Mouse (Mus musculus): Measurements from ENCODE around the gene Gata5. TPM values are rescaled to one million over a fixed set of nuclear protein-coding genes. Genes with fewer than 3 reads are reported as not detected.

Gene Gata5
- polyA plus RNA-seq, 1 experiment from 2014 or later: 28.0 TPM

Other genes starting within 250 kb of the Gata5 start
- gene Hrh3, start 230.2 kb downstream of the Gata5 start, polyA plus RNA-seq (2014; fragmentation: Nextera tagmentation; extraction: Ambion mirVana): not detected in 2 replicates
- gene Osbpl2, start 215.4 kb downstream of the Gata5 start, polyA plus RNA-seq (2014; fragmentation: Nextera tagmentation; extraction: Ambion mirVana): 33.4 and 36.1 TPM in 2 replicates
- gene Adrm1, start 163.2 kb downstream of the Gata5 start, polyA plus RNA-seq (2014; fragmentation: Nextera tagmentation; extraction: Ambion mirVana): 121 and 126 TPM in 2 replicates
- 24.0 and 27.5 TPM in 2 replicates for gene Lama5, start 108.8 kb downstream of the Gata5 start, polyA plus RNA-seq (2014; fragmentation: Nextera tagmentation; extraction: Ambion mirVana)
- gene Rps21, start 77.3 kb downstream of the Gata5 start, polyA plus RNA-seq (2014; fragmentation: Nextera tagmentation; extraction: Ambion mirVana): 347 and 390 TPM in 2 replicates
- gene Cables2, start 61.2 kb downstream of the Gata5 start, polyA plus RNA-seq (2014; fragmentation: Nextera tagmentation; extraction: Ambion mirVana): 11.8 TPM in 2 replicates
- gene Rbbp8nl, start 44.8 kb downstream of the Gata5 start, polyA plus RNA-seq (2014; fragmentation: Nextera tagmentation; extraction: Ambion mirVana): 0.10 TPM in 1 of 2 replicates, not detected in the other
- 0.35 TPM in 1 of 2 replicates, not detected in the other for gene Slco4a1, start 121.5 kb upstream of the Gata5 start, polyA plus RNA-seq (2014; fragmentation: Nextera tagmentation; extraction: Ambion mirVana)
- 0.36 and 0.52 TPM in 2 replicates for gene Ntsr1, start 165.3 kb upstream of the Gata5 start, polyA plus RNA-seq (2014; fragmentation: Nextera tagmentation; extraction: Ambion mirVana)
- 23.1 and 23.9 TPM in 2 replicates for gene Mrgbp, start 246.6 kb upstream of the Gata5 start, polyA plus RNA-seq (2014; fragmentation: Nextera tagmentation; extraction: Ambion mirVana)

Data from heart, embryonic 11.5 days (tissue).